Mouse (Mus musculus) lung, adult 2 months (tissue): Measurements from ENCODE around the gene Myo9b.

ENCODE experiments used
- CTCF ChIP-seq: fragments of 200-500 bp; IDR thresholded peaks from 2 replicates; pipeline ENCODE4 v1.5.1; 2011; ENCODE audit warnings: mild to moderate bottlenecking, low read length, control low read depth; ENCODE audit not compliant: insufficient read depth
- POLR2A ChIP-seq: fragments of 200-500 bp; IDR thresholded peaks from 2 replicates; pipeline ENCODE4 v1.6.1; 2011; ENCODE audit warnings: low read depth, mild to moderate bottlenecking, control low read depth, low read length, borderline replicate concordance; ENCODE audit errors: extremely low read depth

GRCm38 (mm10) chr8:71288441-71288949 is 16.0 kb downstream of the Myo9b start:
- TF ChIP-seq CTCF (no peak), POLR2A (no peak)
